Mouse (Mus musculus) midbrain, embryonic 10.5 days (tissue): ENCODE results near the gene Stk17b. TPM values are rescaled to one million over a fixed set of nuclear protein-coding genes. Genes with fewer than 3 reads are reported as not detected.

Source experiments
- DNase-seq: peaks from one replicate; pipeline ENCODE4 v3.0.0-alpha.2; 2017; ENCODE audit warnings: low spot score
- H3K27ac ChIP-seq: fragments of 300-500 bp; sonication (generic); replicated peaks from 2 replicates; pipeline ENCODE4 v1.5.1; 2016; ENCODE audit warnings: mild to moderate bottlenecking
- H3K27me3 ChIP-seq: fragments of 300-500 bp; sonication (generic); 2 replicates; pipeline ENCODE4 v1.6.1; 2016; ENCODE audit warnings: low read depth, mild to moderate bottlenecking; ENCODE audit not compliant: poor library complexity, severe bottlenecking
- H3K36me3 ChIP-seq: fragments of 300-500 bp; sonication (generic); 2 replicates; pipeline ENCODE4 v1.6.1; 2016; ENCODE audit warnings: mild to moderate bottlenecking, moderate library complexity
- H3K4me1 ChIP-seq: fragments of 300-500 bp; sonication (generic); 2 replicates; pipeline ENCODE4 v1.6.1; 2016
- H3K4me3 ChIP-seq: fragments of 300-500 bp; sonication (generic); 2 replicates; pipeline ENCODE4 v1.5.1; 2016; ENCODE audit warnings: mild to moderate bottlenecking, moderate library complexity
- H3K9me3 ChIP-seq: fragments of 300-500 bp; sonication (generic); replicated peaks from 2 replicates; pipeline ENCODE4 v1.6.1; 2016; ENCODE audit warnings: mild to moderate bottlenecking
- WGBS: fragments of 180-500 bp; shearing (Covaris S2); methylation state at CpG from one replicate; pipeline ENCODE4 v1.1.7; 2016; 5-methylcytosine and 5-hydroxymethylcytosine counted together
- polyA plus RNA-seq: library from polyadenylated mRNA; unstranded; fragments of >200 nt; fragmentation: Nextera tagmentation; extraction: Ambion mirVana; gene quantifications from 2 replicates; pipeline ENCODE4 v1.2.1, GENCODE M21; 2016

The Stk17b gene
- polyA plus RNA-seq: 8.3 and 9.6 TPM in 2 replicates

DNA sequence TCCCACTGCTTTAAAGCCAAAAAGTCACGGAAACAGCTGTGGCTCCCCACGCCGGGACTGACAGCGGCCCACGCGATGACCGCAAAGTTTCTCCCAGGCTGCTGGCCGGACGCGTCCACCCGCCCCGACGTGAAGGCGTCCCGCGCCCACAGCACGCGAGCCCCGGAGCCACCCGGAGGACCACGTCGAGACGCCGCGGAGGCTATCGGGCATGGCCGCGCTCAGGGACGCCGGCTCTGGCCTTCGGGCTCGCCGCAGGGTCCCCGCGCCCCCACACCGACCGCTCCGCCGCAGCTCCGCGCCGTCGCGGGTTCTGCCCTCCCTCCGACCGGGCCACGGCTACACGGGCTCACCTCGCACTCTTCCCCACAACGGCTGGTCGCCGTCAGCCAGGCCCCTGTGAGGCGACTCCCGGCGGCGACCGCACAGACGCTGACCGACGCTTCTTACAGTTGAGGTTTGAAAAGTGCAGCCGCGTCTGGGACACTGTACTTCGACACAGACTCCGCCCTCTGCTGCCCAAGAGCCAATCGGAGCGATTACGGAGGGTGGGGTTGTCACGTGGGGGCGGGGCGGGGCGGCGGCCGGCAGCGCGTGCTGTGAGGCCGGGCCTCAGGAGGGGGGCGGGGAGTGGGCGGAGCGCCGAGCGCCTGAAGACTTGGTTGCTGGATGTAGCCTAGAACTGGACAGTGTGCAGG lies at the start of gene Stk17b:
Gene Stk17b (minus strand): TSS at position 504 of the 698 bp plus-strand sequence.
- Histone ChIP-seq H3K4me1 (peaks cover 10% of the 10 kb centered on the region; the same call in 1 of the 2 replicates), H3K27me3 (no peaks in the 10 kb centered on the region), H3K36me3 (no peaks in the 10 kb centered on the region), H3K4me3 (peak within 1 kb of the TSS; percentile 85), H3K9me3 (no peaks in the 10 kb centered on the region), H3K27ac (peak within 1 kb of the TSS; percentile 89)
- WGBS: 0% methylated on average over 81 of the region's 81 CpGs
- DNase-seq: peak; percentile 93

DNA sequence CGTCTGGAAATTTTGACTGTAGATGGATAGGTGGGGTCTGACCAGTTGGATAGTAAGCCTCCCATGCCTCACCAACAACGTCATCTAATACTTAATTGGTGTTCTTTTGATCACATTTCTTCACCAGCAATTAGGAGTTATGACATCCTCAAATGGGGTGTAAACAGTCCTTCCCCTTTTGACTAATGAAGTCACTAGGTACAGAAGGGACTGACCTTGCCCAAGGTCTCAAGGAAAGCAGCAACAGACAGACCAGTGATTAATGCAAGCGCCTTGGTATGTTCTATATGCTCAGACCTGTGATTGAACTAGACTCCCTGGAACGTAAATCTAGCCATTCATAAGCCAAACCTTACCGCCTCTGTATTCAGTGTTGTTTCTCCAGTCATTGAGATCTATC lies 45.3 kb upstream of the Stk17b start:
- peaks cover 7% of the 10 kb centered on the region; the same call in 1 of the 2 replicates for H3K27me3 ChIP-seq
- no peaks in the 10 kb centered on the region for H3K4me1 ChIP-seq
- no peaks in the 10 kb centered on the region for H3K9me3 ChIP-seq
- no peak overlapping the region for H3K4me3 ChIP-seq
- no peaks in the 10 kb centered on the region for H3K36me3 ChIP-seq
- DNase-seq: no peak
- H3K27ac ChIP-seq: no peak overlapping the region
- 92% methylated on average over 5 of the region's 5 CpGs for WGBS

DNA sequence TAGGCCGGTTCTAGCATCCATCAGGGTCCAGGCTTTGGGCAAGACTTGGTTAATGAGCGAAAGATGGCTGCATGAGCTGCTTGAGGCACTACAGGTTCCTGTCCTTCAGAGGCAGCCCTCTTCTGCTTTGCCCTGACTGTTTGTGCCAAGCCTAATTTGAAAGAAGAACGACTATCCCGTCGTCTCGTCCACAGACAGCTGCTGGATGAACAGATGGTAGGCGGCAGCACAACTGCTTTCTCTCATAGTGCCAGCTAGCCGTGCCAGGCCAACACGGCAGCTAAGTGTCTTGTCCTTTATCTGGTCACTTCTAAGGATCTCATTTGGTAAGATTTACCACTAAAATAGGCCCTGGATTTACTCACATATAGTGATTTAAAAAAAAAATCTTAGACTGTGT lies 44.1 kb upstream of the Stk17b start:
- no peaks in the 10 kb centered on the region for H3K36me3 ChIP-seq
- H3K27ac ChIP-seq: no peak overlapping the region
- WGBS: 91% methylated on average over 9 of the region's 9 CpGs
- H3K4me3 ChIP-seq: no peak overlapping the region
- H3K27me3 ChIP-seq: peaks cover 14% of the 10 kb centered on the region; the same call in 1 of the 2 replicates
- H3K4me1 ChIP-seq: peaks cover 4% of the 10 kb centered on the region
- no peaks in the 10 kb centered on the region for H3K9me3 ChIP-seq
- no peak for DNase-seq

DNA sequence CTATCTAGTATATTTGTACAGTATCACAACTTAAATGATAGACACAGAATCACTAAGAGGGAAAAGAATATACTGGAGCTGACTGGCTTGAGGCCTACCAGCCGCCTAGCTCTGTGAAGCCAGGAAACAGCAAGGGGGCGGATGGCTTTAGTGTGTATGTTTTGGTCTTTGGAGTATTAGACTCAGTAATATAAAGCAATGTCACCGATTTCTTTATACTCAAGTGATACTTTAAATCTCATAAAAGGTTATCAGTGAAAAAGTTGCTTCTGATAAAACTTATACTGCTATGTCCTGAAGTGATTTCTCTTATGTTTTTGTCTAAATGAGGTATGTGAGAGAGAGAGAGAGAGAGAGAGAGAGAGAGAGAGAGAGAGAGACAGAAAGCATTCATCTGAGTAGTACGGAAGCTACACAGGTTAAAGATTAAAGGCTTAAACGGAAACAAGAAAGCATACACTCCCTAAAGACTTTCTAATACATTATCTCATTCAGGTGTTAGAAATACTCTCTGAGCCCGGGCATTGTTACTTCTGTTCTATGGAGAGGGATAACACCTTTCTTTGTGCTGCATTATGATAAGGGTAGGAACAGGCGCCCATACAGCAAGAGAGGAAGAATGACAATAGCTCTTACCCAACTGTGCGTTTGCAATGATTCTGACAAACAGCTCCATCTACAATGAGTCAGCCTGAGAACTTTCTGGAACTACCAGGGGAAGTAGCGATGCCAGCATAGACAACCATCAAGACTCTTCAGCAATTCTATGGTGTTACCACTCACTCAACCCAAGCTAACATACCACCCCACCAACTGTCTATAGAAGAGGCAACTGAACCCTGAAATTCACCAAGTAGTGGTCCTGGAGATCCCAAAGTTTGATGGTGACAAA lies 39.7 kb upstream of the Stk17b start:
- 79% methylated on average over 9 of the region's 9 CpGs for WGBS
- no peak overlapping the region for H3K4me3 ChIP-seq
- H3K9me3 ChIP-seq: no peaks in the 10 kb centered on the region
- H3K27ac ChIP-seq: no peak overlapping the region
- peaks cover 21% of the 10 kb centered on the region for H3K4me1 ChIP-seq
- H3K27me3 ChIP-seq: peaks cover 19% of the 10 kb centered on the region
- DNase-seq: no peak
- H3K36me3 ChIP-seq: no peaks in the 10 kb centered on the region

DNA sequence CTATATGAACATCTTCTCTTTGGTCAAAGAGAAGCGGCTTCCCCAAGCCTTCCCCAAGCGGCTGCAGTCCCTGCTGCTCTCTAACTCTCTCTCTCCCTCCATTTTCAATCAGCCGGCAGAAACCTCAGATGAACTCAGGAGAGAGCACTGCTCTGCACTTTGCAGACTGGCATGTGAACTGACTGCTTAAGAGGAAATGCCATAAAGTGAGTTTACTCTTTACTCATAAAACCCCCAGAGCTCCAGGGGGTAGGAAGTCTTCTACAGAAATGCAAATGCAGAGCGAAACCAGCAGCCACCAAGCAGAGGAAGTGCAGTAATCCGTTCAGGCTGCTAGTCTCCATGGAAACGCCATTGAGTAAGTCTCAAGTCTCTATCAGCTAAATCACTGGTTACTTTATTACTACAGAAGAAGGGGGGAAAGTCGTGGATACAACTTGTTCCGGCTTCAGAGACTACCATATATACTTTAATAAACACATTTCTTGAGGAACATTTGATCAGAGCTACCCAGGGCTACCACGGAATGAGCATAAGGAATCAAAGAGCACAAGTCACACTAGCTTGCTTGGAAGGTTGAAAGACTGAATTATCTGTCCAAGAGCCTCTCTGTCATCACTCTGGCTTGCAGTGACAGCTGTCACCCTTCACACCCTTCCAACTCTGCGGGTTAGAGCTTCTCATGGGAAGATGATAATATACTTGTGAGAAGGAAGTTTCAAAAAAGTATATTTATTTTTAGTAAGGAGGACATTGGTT lies 38.8 kb upstream of the Stk17b start:
- Histone ChIP-seq H3K9me3 (no peaks in the 10 kb centered on the region), H3K27me3 (peaks cover 19% of the 10 kb centered on the region), H3K27ac (peak overlapping the region; percentile 57), H3K36me3 (no peaks in the 10 kb centered on the region), H3K4me1 (peaks cover 21% of the 10 kb centered on the region), H3K4me3 (peak overlapping the region; percentile 43)
- WGBS: 4% methylated on average over 10 of the region's 10 CpGs
- DNase-seq: peak; percentile 69

DNA sequence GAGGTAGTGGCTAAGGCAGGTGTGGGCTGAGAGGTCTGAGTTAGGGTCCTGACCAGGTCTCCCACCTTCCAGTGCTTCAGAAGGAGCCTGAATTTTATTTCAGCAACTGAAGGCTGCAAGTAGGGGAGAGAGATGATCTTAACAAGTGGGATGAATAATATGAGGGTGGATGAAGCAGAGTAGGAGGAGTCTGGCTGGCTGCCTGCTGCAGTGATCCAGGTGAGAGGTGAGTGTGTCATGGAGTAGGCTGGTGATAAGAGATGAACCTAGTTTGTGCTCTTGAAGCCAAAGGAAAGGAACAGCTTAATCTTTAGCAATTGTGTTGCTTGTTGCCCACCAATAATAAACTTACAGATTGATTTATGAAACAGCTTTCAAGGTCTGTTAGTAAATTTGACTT lies 37.0 kb upstream of the Stk17b start:
- peaks cover 21% of the 10 kb centered on the region for H3K4me1 ChIP-seq
- H3K4me3 ChIP-seq: no peak overlapping the region
- no peaks in the 10 kb centered on the region for H3K36me3 ChIP-seq
- H3K9me3 ChIP-seq: no peaks in the 10 kb centered on the region
- no peak overlapping the region for H3K27ac ChIP-seq
- peaks cover 19% of the 10 kb centered on the region for H3K27me3 ChIP-seq
- DNase-seq: no peak

DNA sequence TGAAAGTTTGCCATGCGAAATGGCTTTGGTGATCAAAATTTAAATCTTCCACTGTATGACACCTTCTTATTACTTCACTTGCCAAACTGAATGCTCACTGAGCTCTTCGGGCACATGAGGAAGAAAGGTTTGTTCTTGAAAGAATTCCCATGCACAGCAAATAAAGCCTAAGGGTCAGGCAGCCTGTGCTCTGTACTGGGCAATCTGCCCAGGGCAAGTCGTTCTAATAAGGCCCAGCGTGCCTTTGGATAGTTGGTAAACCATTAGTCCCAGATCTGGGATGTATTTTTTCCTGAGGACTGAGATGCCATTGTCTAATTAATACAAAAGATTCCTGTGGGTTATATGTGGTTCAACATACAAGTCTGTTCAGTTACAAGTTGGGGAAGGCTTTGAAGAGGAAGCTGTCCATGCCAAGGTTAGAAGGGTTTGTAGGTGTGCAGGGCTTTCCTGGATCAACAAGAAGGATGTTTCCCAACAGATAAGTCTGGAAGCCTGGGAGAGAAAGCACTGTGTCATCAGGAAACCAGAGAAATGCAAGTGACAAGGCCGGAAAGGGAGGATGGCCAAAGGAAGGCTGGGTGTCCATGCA lies 35.1 kb upstream of the Stk17b start:
- Histone ChIP-seq H3K36me3 (no peaks in the 10 kb centered on the region), H3K27me3 (peaks cover 10% of the 10 kb centered on the region), H3K27ac (no peak overlapping the region), H3K4me1 (peaks cover 21% of the 10 kb centered on the region), H3K9me3 (no peaks in the 10 kb centered on the region), H3K4me3 (no peak overlapping the region)
- WGBS: 87% methylated on average over 5 of the region's 5 CpGs
- DNase-seq: no peak

DNA sequence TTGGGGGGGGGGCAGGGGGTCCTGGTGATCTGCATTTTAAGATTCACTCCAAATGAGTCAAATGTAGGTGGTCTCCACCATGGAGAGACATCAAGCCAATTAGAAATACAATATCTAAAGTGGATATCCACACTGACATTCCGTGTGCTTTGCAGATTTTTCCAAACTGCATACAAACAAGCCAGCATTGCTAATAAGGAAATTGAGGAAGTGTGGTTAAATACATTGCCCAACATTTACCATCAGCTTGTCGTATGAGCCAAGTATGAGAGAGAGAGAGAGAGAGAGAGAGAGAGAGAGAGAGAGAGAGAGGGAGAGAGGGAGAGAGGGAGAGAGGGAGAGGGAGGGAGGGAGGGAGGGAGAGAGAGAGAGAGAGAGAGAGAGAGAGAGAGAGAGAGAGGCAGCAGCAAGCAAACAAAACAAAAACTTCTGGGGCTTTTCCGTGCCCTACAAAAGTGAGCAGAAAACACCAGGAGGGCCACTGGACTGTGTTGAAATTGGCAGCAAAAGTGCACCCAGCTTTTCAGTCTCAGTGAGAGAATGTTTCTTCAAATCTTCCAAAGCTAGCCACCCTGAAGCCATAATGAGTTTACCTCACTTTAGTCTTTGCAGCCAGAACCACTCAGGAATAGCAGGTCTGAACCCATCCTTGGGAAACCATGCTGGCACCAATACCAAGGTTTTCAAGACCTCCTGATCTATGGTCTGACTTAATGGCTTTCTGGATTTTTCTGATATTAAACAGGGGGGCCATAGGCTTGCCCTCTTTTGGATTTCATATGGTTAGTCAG lies 33.2 kb upstream of the Stk17b start:
- Histone ChIP-seq H3K4me1 (peaks cover 8% of the 10 kb centered on the region), H3K27ac (no peak overlapping the region), H3K4me3 (no peak overlapping the region), H3K9me3 (no peaks in the 10 kb centered on the region), H3K36me3 (no peaks in the 10 kb centered on the region), H3K27me3 (peaks cover 5% of the 10 kb centered on the region)
- no peak for DNase-seq
- WGBS: 48% methylated on average over 3 of the region's 3 CpGs

DNA sequence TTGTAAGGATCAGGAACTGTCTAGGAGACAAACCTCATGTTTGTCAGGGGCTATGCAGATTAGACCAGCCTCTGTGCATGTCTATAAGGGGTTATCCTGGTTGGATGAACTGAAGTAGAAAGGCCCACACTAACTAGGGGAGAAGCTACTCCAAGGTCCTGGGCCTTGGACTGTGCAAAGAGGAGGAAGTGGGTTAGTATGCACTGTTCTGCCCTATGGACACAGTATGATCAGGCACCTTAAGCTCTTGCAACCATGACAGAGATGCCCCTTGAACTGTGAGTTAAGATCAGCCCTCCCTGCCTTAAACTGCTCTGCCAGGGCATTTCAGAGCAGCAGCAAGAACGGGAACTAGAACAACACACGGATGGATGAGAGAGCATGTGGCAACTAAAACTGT lies 31.3 kb upstream of the Stk17b start:
- no peak overlapping the region for H3K27ac ChIP-seq
- H3K36me3 ChIP-seq: no peaks in the 10 kb centered on the region
- no peaks in the 10 kb centered on the region for H3K27me3 ChIP-seq
- no peak for DNase-seq
- no peaks in the 10 kb centered on the region for H3K4me1 ChIP-seq
- H3K4me3 ChIP-seq: no peak overlapping the region
- WGBS: 86% methylated on average over 2 of the region's 2 CpGs
- H3K9me3 ChIP-seq: no peaks in the 10 kb centered on the region

DNA sequence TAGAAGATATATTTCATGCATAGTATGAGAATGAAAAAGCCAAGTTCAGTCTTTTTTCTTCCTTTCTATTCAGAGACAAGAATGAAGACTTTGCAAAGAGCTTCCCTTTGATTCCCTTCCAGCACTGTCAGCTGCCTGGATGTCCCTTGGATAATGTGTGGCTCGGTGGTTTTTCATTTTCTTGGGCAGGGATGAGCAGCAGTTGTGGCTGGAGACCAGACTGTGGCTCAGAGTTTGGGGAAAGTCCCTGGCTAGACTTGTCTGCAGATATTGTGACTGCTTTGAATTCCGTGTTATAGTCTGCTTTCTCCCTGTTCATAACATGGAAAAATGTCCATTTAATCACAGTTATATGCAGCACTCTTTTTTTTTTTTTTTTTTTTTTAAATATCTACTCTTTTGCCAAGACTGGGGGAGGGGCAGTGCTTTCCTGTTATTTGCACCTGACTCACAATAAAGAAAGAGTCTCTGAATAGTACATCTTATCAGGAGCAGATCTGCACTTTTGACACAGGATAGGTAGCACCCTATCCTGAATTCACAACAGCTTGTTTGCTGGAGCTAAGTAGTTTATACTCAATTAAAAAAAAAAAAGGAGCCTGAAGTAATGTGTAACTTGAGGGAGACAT lies 29.2 kb upstream of the Stk17b start:
- Histone ChIP-seq H3K27ac (no peak overlapping the region), H3K9me3 (no peaks in the 10 kb centered on the region), H3K4me3 (no peak overlapping the region), H3K36me3 (no peaks in the 10 kb centered on the region), H3K27me3 (no peaks in the 10 kb centered on the region), H3K4me1 (peaks cover 4% of the 10 kb centered on the region)
- no peak for DNase-seq
- WGBS: 71% methylated on average over 2 of the region's 2 CpGs

DNA sequence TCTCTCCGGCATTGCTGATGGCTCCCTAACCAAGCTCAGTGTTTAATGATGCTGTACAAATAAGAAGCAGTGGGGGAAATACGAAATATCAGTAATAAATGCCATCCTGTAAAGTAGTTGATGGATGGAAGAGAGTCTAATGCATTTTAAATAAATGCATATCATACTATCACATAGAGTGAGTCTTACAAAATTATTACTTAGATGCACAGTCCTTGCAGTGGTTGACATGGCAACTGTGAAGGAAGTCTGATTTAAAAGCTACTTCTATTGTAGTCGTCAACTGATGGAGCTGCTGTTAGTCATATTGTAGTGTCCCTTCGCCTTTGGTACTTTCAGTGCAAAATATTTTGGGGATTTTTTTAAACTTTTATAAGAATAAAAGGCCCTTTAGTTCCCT lies 26.9 kb upstream of the Stk17b start:
- Histone ChIP-seq H3K9me3 (no peaks in the 10 kb centered on the region), H3K4me3 (no peak overlapping the region), H3K27me3 (no peaks in the 10 kb centered on the region), H3K4me1 (peaks cover 7% of the 10 kb centered on the region), H3K36me3 (no peaks in the 10 kb centered on the region), H3K27ac (no peak overlapping the region)
- 90% methylated on average over 4 of the region's 4 CpGs for WGBS
- no peak for DNase-seq
